Mouse (Mus musculus) ES-Bruce4 (cell line): Measurements from ENCODE around the gene Ash1l.

Experiments used
- CTCF ChIP-seq: IDR thresholded peaks from one replicate; pipeline ENCODE4 v1.8.1; 2011; ENCODE audit warnings: low read depth, low read length
- EP300 ChIP-seq: IDR thresholded peaks from 2 replicates; pipeline ENCODE4 v1.6.1; 2011; ENCODE audit warnings: low read depth, low read length; ENCODE audit not compliant: insufficient read depth
- POLR2A ChIP-seq: IDR thresholded peaks from one replicate; pipeline ENCODE4 v1.8.1; 2011; ENCODE audit warnings: low read length; ENCODE audit not compliant: insufficient read depth

- TF ChIP-seq CTCF: no peak
- no peak for TF ChIP-seq POLR2A
- no peak for TF ChIP-seq EP300
Measured at GRCm38 (mm10) chr3:89101459-89101811, 151.0 kb downstream of the Ash1l start.
